Comparison of ENCODE assay signal across 10 mouse cellular contexts in the genomic region with DNA sequence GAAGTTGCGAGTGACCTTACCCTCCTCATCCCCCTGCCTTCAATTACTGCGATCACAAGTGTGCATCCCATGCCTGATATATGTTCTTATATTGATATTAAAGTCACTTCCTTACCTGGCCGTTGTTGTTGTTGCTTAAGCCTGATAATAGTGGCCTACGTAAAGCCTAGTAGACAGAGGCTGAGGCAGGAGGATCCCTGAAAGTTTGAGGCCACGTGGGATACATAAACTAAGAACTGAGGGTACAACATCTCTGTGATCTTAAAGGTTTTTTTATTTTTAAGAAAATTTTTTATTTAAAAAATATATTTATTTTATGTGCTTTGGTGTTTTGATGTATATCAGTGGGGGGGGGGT. TPM values are rescaled to one million over a fixed set of nuclear protein-coding genes. Genes with fewer than 3 reads are reported as not detected.
DNase-seq lines count a peak whose midpoint lies in the region; ATAC-seq and TF ChIP-seq lines count a peak whose summit lies in the region.
"Had no signal": no experiment of that assay in that cellular context is flagged by ENCODE, and none has a peak within 500 bp of the region (broad histone marks: within the 10 kb centered on the region; RNA-seq: fewer than 3 reads in every experiment).

A gene (plus strand): TSS at position 258 of the 357 bp plus-strand sequence.

- TF ChIP-seq POLR2A in myocyte (IDR thresholded peaks at IDR 0.05; ENCODE audit: insufficient read length, low read depth), result no peak

- H3K27ac ChIP-seq in left cerebral cortex, adult 2 months, result no peak within 1 kb of the TSS
- peak within 1 kb of the TSS; percentile 92 for H3K27ac ChIP-seq in embryonic facial prominence, embryonic 15.5 days (replicated peaks)
- peak within 1 kb of the TSS; percentile 97 for H3K27ac ChIP-seq in intestine, embryonic 14.5 days (ENCODE audit: low read depth)

- H3ac ChIP-seq in myocyte (ENCODE audit: control insufficient read depth, insufficient read length), result no peak within 1 kb of the TSS

- H3K4me1 ChIP-seq in embryonic facial prominence, embryonic 15.5 days, result peaks cover 72% of the 10 kb centered on the region
- peaks cover 63% of the 10 kb centered on the region for H3K4me1 ChIP-seq in intestine, embryonic 14.5 days (replicated peaks; ENCODE audit: control insufficient read depth, insufficient read depth, low read length)

- peaks cover 18% of the 10 kb centered on the region for H3K79me2 ChIP-seq in myocyte (ENCODE audit: control insufficient read depth, insufficient read depth)

- H3K36me3 ChIP-seq in embryonic facial prominence, embryonic 15.5 days, result peaks cover 5% of the 10 kb centered on the region; the same call in 1 of the 2 replicates
- H3K36me3 ChIP-seq in intestine, embryonic 14.5 days (ENCODE audit: control insufficient read depth, insufficient read depth, low read length), result peaks cover 14% of the 10 kb centered on the region
- H3K36me3 ChIP-seq in myocyte (ENCODE audit: control insufficient read depth, insufficient read depth), result no peaks in the 10 kb centered on the region

- no peak for TF ChIP-seq CTCF in left cerebral cortex, adult 2 months (IDR thresholded peaks at IDR 0.05)

- H3K4me2 ChIP-seq in embryonic facial prominence, embryonic 15.5 days (replicated peaks), result peak within 1 kb of the TSS; percentile 65
- peak within 1 kb of the TSS; percentile 91 for H3K4me2 ChIP-seq in intestine, embryonic 14.5 days (ENCODE audit: low read length)
- H3K4me2 ChIP-seq in myocyte (ENCODE audit: low read depth), result peak within 1 kb of the TSS; percentile 62

- H3K9me3 ChIP-seq in embryonic facial prominence, embryonic 15.5 days (replicated peaks), result no peaks in the 10 kb centered on the region
- no peaks in the 10 kb centered on the region for H3K9me3 ChIP-seq in intestine, embryonic 14.5 days (ENCODE audit: control insufficient read depth, low read length)

- intact Hi-C loops in left cerebral cortex, adult 2 months (cut with DNase I), result no loop called here

- no peak for ATAC-seq in embryonic facial prominence, embryonic 15.5 days (ENCODE audit: insufficient number of reproducible peaks, low FRiP score, low TSS enrichment, low read depth)
- ATAC-seq in intestine, embryonic 14.5 days (replicated peaks; ENCODE audit: low FRiP score, low TSS enrichment, low read depth), result no peak

- peak within 1 kb of the TSS; percentile 41 for H3K4me3 ChIP-seq in left cerebral cortex, adult 2 months
- peak within 1 kb of the TSS; percentile 68 for H3K4me3 ChIP-seq in embryonic facial prominence, embryonic 15.5 days (replicated peaks)
- H3K4me3 ChIP-seq in intestine, embryonic 14.5 days (ENCODE audit: low read depth, low read length), result peak within 1 kb of the TSS; percentile 93
- peak within 1 kb of the TSS; percentile 87 for H3K4me3 ChIP-seq in myocyte

- H3K9ac ChIP-seq in embryonic facial prominence, embryonic 15.5 days, result no peak within 1 kb of the TSS
- peak within 1 kb of the TSS; percentile 29; the same call in 1 of the 2 replicates for H3K9ac ChIP-seq in intestine, embryonic 14.5 days (ENCODE audit: low read length)

- no peak for DNase-seq in left cerebral cortex, adult 2 months (ENCODE audit: extremely low spot score in 1 of 2, low spot score in 2 of 2)
- DNase-seq in left cerebral cortex, adult 11 months (ENCODE audit: low spot score), result no peak
- DNase-seq in intestine, embryonic 14.5 days (ENCODE audit: low spot score), result no peak
- no peak for DNase-seq in left cerebral cortex, adult 9 months (ENCODE audit: low spot score in 2 of 2)
- no peak for DNase-seq in left cerebral cortex, adult 8-10 months (ENCODE audit: low spot score in 2 of 2)
- DNase-seq in layer of hippocampus, adult 9-11 months, result no peak
- DNase-seq: gastrocnemius, postnatal 25 days; retina, postnatal 1 day had no signal

- H3K27me3 ChIP-seq in embryonic facial prominence, embryonic 15.5 days, result no peaks in the 10 kb centered on the region
- H3K27me3 ChIP-seq in intestine, embryonic 14.5 days (replicated peaks; ENCODE audit: control insufficient read depth, insufficient read depth, low read length), result no peaks in the 10 kb centered on the region
- no peaks in the 10 kb centered on the region for H3K27me3 ChIP-seq in myocyte (ENCODE audit: control insufficient read depth, insufficient read depth, insufficient read length)

- WGBS in embryonic facial prominence, embryonic 15.5 days, result 92% methylated on average over 5 of the region's 5 CpGs
- 92% methylated on average over 5 of the region's 5 CpGs for WGBS in intestine, embryonic 14.5 days

TF ChIP-seq in myocyte, 11 proteins besides CTCF, POLR2A, EP300 and RAD21:
- TF ChIP-seq TCF3 (IDR thresholded peaks at IDR 0.05; ENCODE audit: insufficient read length, low read depth), result no peak

RNA-seq across cellular contexts. Expression of the gene that starts here (rescaled TPM):
- total RNA-seq in left cerebral cortex, adult 2 months (2021), result 1 to 10 TPM; 2.2 to 2.4 TPM
- 41.5 and 43.9 TPM in 2 replicates for polyA plus RNA-seq in embryonic facial prominence, embryonic 15.5 days (2015; fragmentation: Nextera tagmentation; extraction: Ambion mirVana)
- polyA plus RNA-seq in intestine, embryonic 14.5 days (2014; fragmentation: Nextera tagmentation; extraction: Ambion mirVana), result 24.1 and 26.0 TPM in 2 replicates
- polyA plus RNA-seq in myocyte (2012; fragmentation: generic; extraction: Trizol), result 21.0 TPM
- 1 to 10 TPM; 1.9 to 2.3 (median 2.1) TPM for total RNA-seq in left cerebral cortex, adult 8-10 months (2022)

Comparison
In these comparisons a context has a peak if more than half of its experiments do, and no peak if none do; other contexts are left out.
1. H3K4me3 ChIP-seq: peak in every context shown above with its lines; median percentile 93 in intestine, embryonic 14.5 days; 87 in myocyte; 68 in embryonic facial prominence, embryonic 15.5 days; 41 in left cerebral cortex, adult 2 months.